Mouse (Mus musculus) erythroblast, embryonic 14.5 days (primary cell): ENCODE data around the gene Mvb12a. TPM values are rescaled to one million over a fixed set of nuclear protein-coding genes. Genes with fewer than 3 reads are reported as not detected.

Source experiments
- H3K27me3 ChIP-seq: 2 replicates; pipeline ENCODE4 v1.6.1; 2012; ENCODE audit warnings: inconsistent platforms; ENCODE audit not compliant: control insufficient read depth
- H3K36me3 ChIP-seq: 2 replicates; pipeline ENCODE4 v1.6.1; 2012; ENCODE audit warnings: mild to moderate bottlenecking, inconsistent platforms; ENCODE audit not compliant: control insufficient read depth
- H3K4me1 ChIP-seq: 2 replicates; pipeline ENCODE4 v1.6.1; 2012; ENCODE audit warnings: inconsistent platforms; ENCODE audit not compliant: control insufficient read depth
- H3K4me3 ChIP-seq: replicated peaks from 2 replicates; pipeline ENCODE3; 2012; ENCODE audit warnings: moderate library complexity, mild to moderate bottlenecking, inconsistent platforms
- H3K9me3 ChIP-seq: 2 replicates; pipeline ENCODE4 v1.6.1; 2012; ENCODE audit warnings: low read length, inconsistent platforms, mixed read lengths; ENCODE audit not compliant: control insufficient read depth
- GATA1 ChIP-seq: IDR thresholded peaks from 2 replicates; pipeline ENCODE4 v1.6.1; 2012; ENCODE audit warnings: low read length, inconsistent platforms, mixed read lengths
- TAL1 ChIP-seq: IDR thresholded peaks from 3 replicates; pipeline ENCODE4 v1.6.1; 2012; ENCODE audit warnings: low read length, inconsistent platforms, mixed read lengths
- polyA plus RNA-seq: library from polyadenylated mRNA; stranded (reverse); fragments of >175 nt; gene quantifications from 2 replicates; pipeline ENCODE4 v1.2.3, GENCODE M21; 2012

Gene Mvb12a
- polyA plus RNA-seq, 1 experiment: 3.6 TPM

- Histone ChIP-seq H3K36me3 (no peaks in the 10 kb centered on the region), H3K4me1 (peaks cover 22% of the 10 kb centered on the region), H3K4me3 (peak within 1 kb of the TSS; percentile 76), H3K27me3 (no peaks in the 10 kb centered on the region; the same call in 1 of the 2 replicates), H3K9me3 (no peaks in the 10 kb centered on the region)
- no peak for TF ChIP-seq GATA1
- no peak for TF ChIP-seq TAL1
Observed at GRCm38 (mm10) chr8:71537028-71537867, 5.5 kb upstream of the Mvb12a start, which contains the start of gene Bst2. Gene Bst2 (minus strand): TSS chr8:71537456.

- peaks cover 18% of the 10 kb centered on the region for H3K4me1 ChIP-seq
- H3K27me3 ChIP-seq: no peaks in the 10 kb centered on the region
- H3K9me3 ChIP-seq: no peaks in the 10 kb centered on the region
- H3K36me3 ChIP-seq: peaks cover 22% of the 10 kb centered on the region; the same call in 1 of the 2 replicates
- peak overlapping the region; percentile 67 for H3K4me3 ChIP-seq
- no peak for TF ChIP-seq TAL1
- TF ChIP-seq GATA1: no peak
Observed at GRCm38 (mm10) chr8:71543755-71544154, 1.0 kb downstream of the Mvb12a start.

GRCm38 (mm10) chr8:71545053-71545452 lies 2.3 kb downstream of the Mvb12a start:
- no peaks in the 10 kb centered on the region for H3K27me3 ChIP-seq
- H3K4me1 ChIP-seq: peaks cover 18% of the 10 kb centered on the region
- TF ChIP-seq TAL1: no peak
- TF ChIP-seq GATA1: no peak
- no peak overlapping the region for H3K4me3 ChIP-seq
- H3K9me3 ChIP-seq: no peaks in the 10 kb centered on the region
- H3K36me3 ChIP-seq: peaks cover 22% of the 10 kb centered on the region; the same call in 1 of the 2 replicates

- no peaks in the 10 kb centered on the region for H3K9me3 ChIP-seq
- H3K4me3 ChIP-seq: no peak overlapping the region
- TF ChIP-seq TAL1 (no peak), GATA1 (no peak)
- peaks cover 22% of the 10 kb centered on the region; the same call in 1 of the 2 replicates for H3K36me3 ChIP-seq
- H3K4me1 ChIP-seq: peaks cover 16% of the 10 kb centered on the region
- no peaks in the 10 kb centered on the region for H3K27me3 ChIP-seq
Observed at GRCm38 (mm10) chr8:71547590-71547989, 4.9 kb downstream of the Mvb12a start.

- Histone ChIP-seq H3K4me3 (no peak overlapping the region), H3K36me3 (peaks cover 15% of the 10 kb centered on the region; the same call in 1 of the 2 replicates), H3K9me3 (no peaks in the 10 kb centered on the region), H3K4me1 (peaks cover 15% of the 10 kb centered on the region), H3K27me3 (no peaks in the 10 kb centered on the region)
- TF ChIP-seq GATA1: no peak
- no peak for TF ChIP-seq TAL1
Observed at GRCm38 (mm10) chr8:71550754-71551153, 8.0 kb downstream of the Mvb12a start.

- Histone ChIP-seq H3K27me3 (peaks cover 13% of the 10 kb centered on the region), H3K36me3 (peaks cover 4% of the 10 kb centered on the region; the same call in 1 of the 2 replicates), H3K4me1 (peaks cover 15% of the 10 kb centered on the region), H3K4me3 (no peak overlapping the region), H3K9me3 (no peaks in the 10 kb centered on the region)
- TF ChIP-seq GATA1 (no peak), TAL1 (no peak)
Observed at GRCm38 (mm10) chr8:71552770-71553169, 10.0 kb downstream of the Mvb12a start.

- no peaks in the 10 kb centered on the region for H3K9me3 ChIP-seq
- TF ChIP-seq TAL1 (no peak), GATA1 (no peak)
- peaks cover 25% of the 10 kb centered on the region for H3K27me3 ChIP-seq
- H3K4me3 ChIP-seq: no peak overlapping the region
- no peaks in the 10 kb centered on the region for H3K36me3 ChIP-seq
- peaks cover 27% of the 10 kb centered on the region for H3K4me1 ChIP-seq
Observed at GRCm38 (mm10) chr8:71554001-71554400, 11.3 kb downstream of the Mvb12a start.

- Histone ChIP-seq H3K36me3 (no peaks in the 10 kb centered on the region), H3K4me3 (no peak overlapping the region), H3K27me3 (peaks cover 32% of the 10 kb centered on the region), H3K9me3 (no peaks in the 10 kb centered on the region), H3K4me1 (peaks cover 32% of the 10 kb centered on the region)
- no peak for TF ChIP-seq TAL1
Observed at GRCm38 (mm10) chr8:71554644-71555043, 11.9 kb downstream of the Mvb12a start.

- Histone ChIP-seq H3K27me3 (peaks cover 54% of the 10 kb centered on the region), H3K9me3 (no peaks in the 10 kb centered on the region), H3K4me3 (peak within 1 kb of the TSS; percentile 51), H3K4me1 (peaks cover 43% of the 10 kb centered on the region), H3K36me3 (no peaks in the 10 kb centered on the region)
- TF ChIP-seq GATA1 (no peak), TAL1 (no peak)
Observed at GRCm38 (mm10) chr8:71558071-71558957, 15.6 kb downstream of the Mvb12a start, which contains the start of gene Tmem221. Gene Tmem221 (minus strand): TSS chr8:71558871.
